Mouse (Mus musculus): ENCODE data around the gene Cttnbp2nl.

The Cttnbp2nl gene

DNA sequence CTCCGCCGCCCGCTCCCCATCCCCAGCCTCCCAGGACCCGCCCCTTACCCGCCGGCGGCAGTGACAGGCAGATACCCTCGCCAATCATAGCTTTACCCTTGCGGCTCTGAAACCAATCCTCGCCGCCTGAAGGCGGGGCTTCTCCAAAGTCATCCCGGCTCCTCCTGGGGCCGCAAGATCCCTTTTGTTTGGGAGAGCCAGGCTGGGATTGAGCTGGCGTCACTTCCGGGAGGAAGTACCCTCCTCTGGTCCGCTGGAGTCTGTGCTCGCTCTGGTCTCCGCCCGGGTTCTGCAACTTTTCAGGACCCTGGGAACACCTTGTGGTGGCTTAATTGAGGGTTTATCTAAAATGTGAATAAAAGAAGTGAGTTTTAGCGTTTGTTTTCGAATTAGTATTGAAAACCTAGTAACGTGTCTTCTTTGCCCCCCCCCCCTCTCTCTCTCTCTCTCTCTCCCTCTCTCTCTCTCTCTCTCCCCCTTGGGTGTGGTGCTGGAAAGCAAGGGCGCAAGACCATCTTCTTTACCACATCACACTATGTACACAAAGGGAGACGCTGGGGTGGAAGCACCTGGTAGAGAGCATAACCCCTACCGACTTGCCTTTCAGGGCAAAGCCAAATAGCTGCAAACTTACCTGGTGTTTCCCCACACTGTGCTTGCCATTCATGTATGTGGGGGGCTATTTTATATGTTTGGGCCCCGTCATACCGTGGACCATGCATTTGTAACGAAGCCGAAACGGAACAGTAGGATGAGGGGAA is at the start of gene Cttnbp2nl:
TSS of gene Cttnbp2nl (minus strand) at position 210 of the 761 bp plus-strand sequence.
- DNase-seq: peak; percentile 99

DNA sequence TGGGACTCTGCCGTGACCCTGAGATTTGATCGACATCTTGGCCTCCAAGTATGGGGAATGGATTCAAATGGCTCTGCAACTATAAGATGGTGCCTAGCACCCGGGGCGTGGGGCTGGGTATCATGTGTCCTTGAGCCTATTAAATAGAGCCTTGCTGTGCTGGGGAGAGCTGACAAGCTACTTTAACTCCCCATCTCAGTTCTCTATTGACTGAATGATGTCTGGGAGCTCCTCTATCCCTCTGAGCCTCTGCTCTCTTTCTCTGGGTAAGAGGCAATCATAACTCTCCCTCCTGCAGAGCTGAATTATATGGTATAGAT is 47.3 kb upstream of the Cttnbp2nl start:
- no peak for DNase-seq

GRCm38 (mm10) chr3:105099526-105100269 is 46.8 kb upstream of the Cttnbp2nl start:
- DNase-seq: no peak

DNA sequence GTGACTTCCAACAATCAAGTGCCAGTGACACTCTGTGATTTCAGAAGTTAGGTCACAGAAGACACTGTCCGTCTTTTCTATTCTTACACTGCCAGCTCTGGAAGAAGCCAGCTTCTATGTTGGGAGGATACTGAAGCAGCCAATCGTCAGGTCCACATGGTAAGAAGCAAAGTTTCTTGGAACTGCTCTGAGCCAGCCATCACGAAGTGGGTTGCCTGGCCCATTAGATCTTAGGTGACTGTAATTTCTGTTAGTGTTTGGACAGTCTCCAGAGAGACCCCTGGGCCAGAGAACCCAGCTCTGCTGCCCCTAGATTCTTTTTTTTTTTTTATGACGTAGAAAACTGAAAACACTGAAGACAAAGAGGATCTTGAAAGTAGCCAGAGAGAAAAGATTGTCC is 44.6 kb upstream of the Cttnbp2nl start:
- DNase-seq: no peak

DNA sequence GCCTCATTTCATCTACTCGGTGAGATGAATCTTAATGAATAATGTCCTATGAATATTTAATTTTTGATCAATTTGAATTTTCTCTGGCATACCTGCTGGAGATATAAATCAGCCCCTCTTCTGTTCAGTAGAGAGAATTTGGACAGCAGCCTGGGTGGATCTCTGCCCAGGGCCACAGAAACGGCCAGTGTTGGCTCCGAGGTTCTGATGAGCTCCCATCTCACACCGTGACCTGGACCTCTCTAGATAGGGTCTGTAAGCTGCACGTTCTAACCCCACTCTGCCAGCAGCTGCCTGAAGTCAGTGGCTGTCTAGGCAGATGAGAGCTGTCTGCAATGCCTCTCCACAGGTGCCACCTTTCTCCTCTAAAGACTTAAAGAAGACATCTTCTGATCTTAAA is 42.1 kb upstream of the Cttnbp2nl start:
- no peak for DNase-seq

DNA sequence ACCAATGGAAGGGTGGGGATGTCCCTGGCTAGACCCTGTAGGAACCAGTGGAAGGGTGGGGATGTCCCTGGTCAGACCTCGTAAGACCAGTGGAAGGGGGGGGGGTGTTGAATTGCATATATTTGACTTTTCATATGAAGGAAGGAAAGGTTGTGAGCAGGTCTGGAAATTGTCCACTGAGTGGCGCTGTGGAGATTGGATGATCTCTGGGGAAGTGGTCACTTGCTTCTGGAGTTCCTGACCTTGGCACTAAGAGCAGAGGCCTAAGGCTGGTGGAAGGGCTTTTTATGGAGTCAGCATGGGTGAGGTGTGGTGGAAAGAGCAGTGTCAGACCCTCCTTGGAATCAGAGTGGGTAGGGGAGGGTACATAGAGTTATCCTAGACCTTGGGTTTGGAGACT is 41.5 kb upstream of the Cttnbp2nl start:
- DNase-seq: no peak

GRCm38 (mm10) chr3:105092721-105093505 is 40.0 kb upstream of the Cttnbp2nl start:
- no peak for DNase-seq

DNA sequence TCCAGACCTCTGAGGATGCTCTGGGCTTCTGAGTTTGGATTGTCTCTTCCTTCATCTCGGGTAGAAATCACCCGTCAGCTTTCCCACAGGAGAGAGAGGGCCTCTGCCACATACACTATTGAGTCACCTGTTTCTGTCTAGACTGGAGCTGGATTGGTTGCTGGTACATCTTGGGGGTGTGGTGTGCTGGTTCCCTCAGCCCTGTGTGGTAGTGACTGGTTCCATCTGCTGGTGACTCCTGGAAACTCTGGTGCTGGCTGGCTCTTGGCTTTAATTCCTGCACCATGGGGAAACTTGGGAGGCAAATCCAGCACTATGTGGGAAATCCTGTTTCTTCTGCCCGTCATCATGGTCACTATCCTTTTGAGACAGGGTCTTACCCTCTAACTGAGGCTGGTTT is 38.0 kb upstream of the Cttnbp2nl start:
- DNase-seq: peak; percentile 76

DNA sequence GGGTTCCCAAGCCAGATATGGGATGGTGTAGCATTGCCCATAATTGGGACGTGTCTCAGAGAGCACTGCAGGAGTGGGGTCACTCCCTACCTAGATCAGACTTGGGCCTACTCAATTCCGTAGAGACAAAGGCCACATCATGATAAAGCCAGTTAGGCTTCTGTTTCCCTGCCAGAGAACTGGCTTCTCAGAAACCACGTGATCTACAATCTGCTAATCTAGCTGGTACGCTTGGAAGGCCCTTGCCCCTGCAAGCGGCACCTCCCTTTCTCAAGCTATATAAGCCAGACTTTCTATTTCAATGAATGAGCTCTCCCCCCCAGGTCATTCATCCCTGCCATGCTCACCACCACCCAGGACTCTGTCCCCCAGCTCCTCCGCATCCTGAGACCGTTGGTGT is 37.2 kb upstream of the Cttnbp2nl start:
- no peak for DNase-seq

GRCm38 (mm10) chr3:105088638-105089037 is 35.7 kb upstream of the Cttnbp2nl start:
- no peak for DNase-seq

DNA sequence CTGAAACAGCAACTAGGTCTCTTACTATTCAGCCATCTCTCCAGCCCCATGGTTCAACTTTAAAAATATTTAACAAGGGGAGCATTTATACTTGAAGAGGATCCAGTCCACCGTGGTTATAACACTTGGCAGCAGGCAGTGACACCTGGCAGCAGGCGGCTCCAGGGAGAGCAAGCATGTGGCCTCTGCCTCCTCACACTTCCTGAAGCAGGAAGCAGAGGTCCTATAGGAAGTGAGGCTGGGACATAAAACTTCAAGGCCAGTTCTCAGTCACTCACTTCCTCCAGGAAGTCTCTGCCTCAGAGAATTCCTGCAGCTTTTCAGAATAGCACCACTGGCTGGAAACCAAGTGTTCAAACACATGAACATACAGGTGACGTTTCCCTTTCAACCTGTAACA is 34.4 kb upstream of the Cttnbp2nl start:
- no peak for DNase-seq

GRCm38 (mm10) chr3:105078231-105078826 is 25.4 kb upstream of the Cttnbp2nl start:
- peak; percentile 86 for DNase-seq

GRCm38 (mm10) chr3:105075796-105076195 is 22.9 kb upstream of the Cttnbp2nl start:
- DNase-seq: no peak

- DNase-seq: no peak
Observed at GRCm38 (mm10) chr3:105072536-105072935, 19.6 kb upstream of the Cttnbp2nl start.

DNA sequence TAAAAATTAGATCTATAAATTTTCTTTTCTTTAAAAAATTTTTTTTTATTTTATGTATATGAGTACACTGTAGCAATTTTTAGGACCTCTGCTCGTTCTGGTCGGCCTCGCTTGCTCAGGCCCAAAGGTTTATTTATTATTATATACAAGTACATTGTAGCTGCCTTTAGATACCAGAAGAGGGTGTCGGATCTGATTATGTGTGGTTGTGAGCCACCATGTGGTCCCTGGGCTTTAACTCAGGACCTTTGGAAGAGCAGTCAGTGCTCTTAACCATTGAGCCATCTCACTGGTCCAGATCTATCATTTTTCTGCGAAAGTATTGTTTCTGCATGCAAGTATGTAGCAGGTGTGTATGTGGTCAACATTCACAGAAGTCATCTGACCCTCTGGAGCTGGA is 18.3 kb upstream of the Cttnbp2nl start:
- no peak for DNase-seq

DNA sequence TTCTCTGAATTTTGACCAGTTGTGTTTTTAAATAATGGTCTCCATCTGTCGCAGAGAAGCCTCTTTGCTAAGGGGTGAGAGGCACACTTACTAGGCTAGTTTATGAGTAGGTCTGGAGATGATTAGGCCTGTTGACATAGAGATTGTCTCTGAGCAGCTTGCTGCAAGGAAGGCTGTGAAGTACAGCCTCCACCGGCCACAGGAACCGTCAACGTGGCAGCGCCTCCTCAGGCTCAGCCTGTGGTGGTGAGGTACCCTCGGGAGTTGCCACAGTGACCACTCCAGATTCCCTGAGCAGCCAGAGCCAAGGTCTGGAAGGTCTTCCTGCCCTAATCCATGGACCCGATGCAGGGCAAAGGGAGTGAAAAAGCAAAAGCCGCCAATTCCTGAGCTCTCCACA is 17.6 kb upstream of the Cttnbp2nl start:
- no peak for DNase-seq

DNA sequence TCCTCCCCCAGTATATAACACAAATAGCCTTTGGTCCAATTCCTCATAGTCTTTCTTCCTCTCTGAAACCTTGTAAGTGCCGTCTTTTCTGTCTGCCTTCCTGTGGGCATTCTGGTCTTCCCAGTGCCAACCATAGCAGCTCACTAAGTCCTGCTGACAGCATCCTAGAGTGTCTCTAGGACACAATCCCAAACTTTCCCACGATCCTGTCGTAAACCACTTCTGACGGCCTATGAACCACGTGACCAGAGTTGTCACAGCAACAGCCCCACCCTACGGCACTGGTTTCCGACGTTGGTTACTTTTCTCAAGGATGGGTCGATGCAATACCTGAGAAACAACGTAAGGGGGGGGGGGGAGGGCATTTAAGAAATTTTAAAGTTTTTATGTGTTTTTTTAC is 13.6 kb upstream of the Cttnbp2nl start, which contains the start of gene 4930564D02Rik:
TSS of gene 4930564D02Rik (plus strand) at position 301 of the 400 bp plus-strand sequence.
- DNase-seq: no peak

DNA sequence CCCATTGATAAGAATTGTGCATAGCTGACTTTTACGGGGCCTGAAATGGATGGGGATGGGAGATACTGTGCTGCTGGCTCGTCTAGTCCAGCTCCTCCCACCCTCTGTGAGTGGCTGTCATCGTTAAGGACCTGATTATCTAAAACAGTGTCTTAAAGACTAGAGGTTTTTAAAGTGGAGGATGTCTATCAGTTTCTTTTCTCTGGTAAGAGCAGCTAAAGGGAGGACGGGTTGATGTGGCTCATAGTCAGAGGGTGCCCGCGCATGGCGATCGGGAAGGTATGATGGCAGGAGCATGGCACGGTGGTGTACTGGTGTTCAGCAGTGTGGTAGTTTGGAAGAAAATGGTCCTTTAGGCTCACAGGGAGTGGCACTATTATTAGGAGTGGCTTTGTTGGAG is 9.7 kb upstream of the Cttnbp2nl start:
- DNase-seq: no peak

- no peak for DNase-seq
Observed at GRCm38 (mm10) chr3:105061991-105062390, 9.0 kb upstream of the Cttnbp2nl start.

- no peak for DNase-seq
Observed at GRCm38 (mm10) chr3:105061496-105061895, 8.6 kb upstream of the Cttnbp2nl start.

DNA sequence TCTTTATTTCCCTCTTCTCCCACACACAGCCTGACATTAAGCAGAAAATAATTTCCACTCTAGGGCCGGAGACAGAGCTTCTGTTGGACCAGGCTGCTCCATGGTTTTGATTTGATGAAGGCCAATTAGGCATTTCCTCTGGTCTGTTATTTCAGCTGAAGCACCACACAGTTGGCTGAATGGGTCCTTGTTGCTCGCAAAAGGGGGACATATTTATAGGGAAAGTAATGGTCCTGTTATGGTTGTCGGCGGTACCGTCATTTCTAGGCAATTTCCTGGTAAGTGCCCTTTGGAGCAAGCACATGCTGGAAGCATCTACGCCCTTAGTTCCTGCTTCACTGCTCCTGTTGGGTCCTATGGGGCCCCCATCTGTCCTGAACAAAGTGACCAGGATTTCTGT is 8.0 kb upstream of the Cttnbp2nl start:
- no peak for DNase-seq

- no peak for DNase-seq
Observed at GRCm38 (mm10) chr3:105059911-105060310, 7.0 kb upstream of the Cttnbp2nl start.
